Mouse (Mus musculus): Measurements from ENCODE around the gene Otx1.
A peak's percentile ranks its signal among the peaks of the same experiment; 100 is the strongest.

- no peak for TF ChIP-seq POLR2A (IDR thresholded peaks at IDR 0.05; ENCODE audit: low read depth, low read length)
- TF ChIP-seq CTCF (IDR thresholded peaks at IDR 0.05; ENCODE audit: extremely low read depth, insufficient read length, insufficient replicate concordance, low read depth, low read length) = peak; percentile 10; the same call in 1 of the 2 replicates
Measured at GRCm38 (mm10) chr11:21974005-21974531, 28.6 kb downstream of the Otx1 start.
